Mouse (Mus musculus) layer of hippocampus, adult 11-12 months (tissue): ENCODE measurements around the gene Gdpd1.

Experiments used
- DNase-seq: peaks from one replicate; pipeline ENCODE4 v3.0.0; 2022; ENCODE audit warnings: low spot score

Gdpd1 gene

GRCm38 (mm10) chr11:86992461-86992988 is 81.3 kb downstream of the Gdpd1 start:
- no peak for DNase-seq

GRCm38 (mm10) chr11:86991241-86991640 is 82.6 kb downstream of the Gdpd1 start:
- DNase-seq = no peak

- DNase-seq = no peak
Observed at GRCm38 (mm10) chr11:86990309-86990708, 83.6 kb downstream of the Gdpd1 start.

GRCm38 (mm10) chr11:86984990-86985389 is 88.9 kb downstream of the Gdpd1 start:
- DNase-seq = no peak
